Mouse (Mus musculus) ovary, postnatal 10 days (tissue): ENCODE measurements at regions not wholly inside any gene's neighbourhood (a gene's known extent, or its start where the extent isn't known, plus 50 kb on each side); places are given as distances from the start of the nearest gene placed in this dataset.
"Not testable (repeated sequence)": the region's sequence is repeated elsewhere in the genome, so short reads cannot be mapped to it uniquely, and the experiment has no call there.

Experiments used
- DNase-seq: peaks from one replicate; pipeline ENCODE4 v3.0.0; 2022; ENCODE audit warnings: low spot score

- no peak for DNase-seq
Observed at GRCm38 (mm10) chr10:19297669-19298068, 58.7 kb upstream of the Olig3 start.

GRCm38 (mm10) chr10:19295388-19296013 lies 60.8 kb upstream of the Olig3 start:
- no peak for DNase-seq

GRCm38 (mm10) chr10:19291474-19291873 lies 64.9 kb upstream of the Olig3 start:
- DNase-seq = no peak

- not testable (repeated sequence) for DNase-seq
Observed at GRCm38 (mm10) chr10:19291039-19291438, 65.3 kb upstream of the Olig3 start.

- DNase-seq = no peak
Observed at GRCm38 (mm10) chr10:19282166-19282565, 74.2 kb upstream of the Olig3 start.

GRCm38 (mm10) chr10:19281021-19281420 lies 75.3 kb upstream of the Olig3 start:
- DNase-seq = no peak

- no peak for DNase-seq
Observed at GRCm38 (mm10) chr10:19278189-19278842, 78.0 kb upstream of the Olig3 start.

- DNase-seq = no peak
Observed at GRCm38 (mm10) chr10:19277103-19277827, 79.1 kb upstream of the Olig3 start.

- no peak for DNase-seq
Observed at GRCm38 (mm10) chr10:19274985-19275384, 81.3 kb upstream of the Olig3 start.

- DNase-seq = no peak
Observed at GRCm38 (mm10) chr10:19269418-19269817, 86.9 kb upstream of the Olig3 start.

GRCm38 (mm10) chr10:19268051-19268450 lies 88.3 kb upstream of the Olig3 start:
- no peak for DNase-seq

GRCm38 (mm10) chr10:19240102-19240759 lies 116.1 kb upstream of the Olig3 start:
- peak; percentile 11 for DNase-seq

GRCm38 (mm10) chr10:19216240-19216639 lies 140.1 kb upstream of the Olig3 start:
- DNase-seq = no peak

- DNase-seq = no peak
Observed at GRCm38 (mm10) chr10:19209751-19210150, 146.6 kb upstream of the Olig3 start.

- DNase-seq = no peak
Observed at GRCm38 (mm10) chr10:19208101-19208722, 148.1 kb upstream of the Olig3 start.

- DNase-seq = no peak
Observed at GRCm38 (mm10) chr10:19207505-19207904, 148.8 kb upstream of the Olig3 start.

- no peak for DNase-seq
Observed at GRCm38 (mm10) chr10:19200311-19200710, 156.0 kb upstream of the Olig3 start.

- no peak for DNase-seq
Observed at GRCm38 (mm10) chr10:19195676-19196075, 160.7 kb upstream of the Olig3 start.

- no peak for DNase-seq
Observed at GRCm38 (mm10) chr10:19194646-19195045, 161.7 kb upstream of the Olig3 start.

- DNase-seq = no peak
Observed at GRCm38 (mm10) chr10:19192971-19193758, 163.2 kb upstream of the Olig3 start.

GRCm38 (mm10) chr10:19192221-19192620 lies 164.1 kb upstream of the Olig3 start:
- no peak for DNase-seq
